Mouse (Mus musculus) hindbrain, embryonic 15.5 days (tissue): ENCODE data around the gene Ppm1b. TPM values are rescaled to one million over a fixed set of nuclear protein-coding genes. Genes with fewer than 3 reads are reported as not detected.

Experiments used
- ATAC-seq: fragments of 200-750 bp; cut with Nextera tagmentation; 2 replicates; pipeline ENCODE4 v1.8.0; 2017; ENCODE audit warnings: low read depth, moderate number of reproducible peaks, moderate TSS enrichment; ENCODE audit not compliant: low FRiP score
- H3K27ac ChIP-seq: fragments of 300-500 bp; sonication (generic); replicated peaks from 2 replicates; pipeline ENCODE4 v1.5.1; 2015; ENCODE audit warnings: mild to moderate bottlenecking, inconsistent platforms
- H3K27me3 ChIP-seq: fragments of 300-500 bp; sonication (generic); 2 replicates; pipeline ENCODE4 v1.6.1; 2015; ENCODE audit warnings: control low read depth, inconsistent platforms
- H3K36me3 ChIP-seq: fragments of 300-500 bp; sonication (generic); 2 replicates; pipeline ENCODE4 v1.6.1; 2015; ENCODE audit warnings: control low read depth, inconsistent platforms
- H3K4me1 ChIP-seq: fragments of 300-500 bp; sonication (generic); replicated peaks from 2 replicates; pipeline ENCODE4 v1.6.1; 2015; ENCODE audit warnings: control low read depth, inconsistent platforms
- H3K4me2 ChIP-seq: fragments of 300-500 bp; sonication (generic); 2 replicates; pipeline ENCODE4 v1.6.1; 2015; ENCODE audit warnings: moderate library complexity, mild to moderate bottlenecking, inconsistent platforms
- H3K4me3 ChIP-seq: fragments of 300-500 bp; sonication (generic); 2 replicates; pipeline ENCODE4 v1.5.1; 2015; ENCODE audit warnings: mild to moderate bottlenecking, inconsistent platforms
- H3K9ac ChIP-seq: fragments of 300-500 bp; sonication (generic); 2 replicates; pipeline ENCODE4 v1.6.1; 2015; ENCODE audit warnings: inconsistent platforms
- H3K9me3 ChIP-seq: fragments of 300-500 bp; sonication (generic); 2 replicates; pipeline ENCODE4 v1.6.1; 2016; ENCODE audit warnings: control low read depth, inconsistent platforms
- WGBS: fragments of 180-500 bp; shearing (Covaris S2); methylation state at CpG from one replicate; pipeline ENCODE4 v1.1.7; 2015; 5-methylcytosine and 5-hydroxymethylcytosine counted together
- polyA plus RNA-seq: library from polyadenylated mRNA; unstranded; fragments of >200 nt; fragmentation: Nextera tagmentation; extraction: Ambion mirVana; gene quantifications from 2 replicates; pipeline ENCODE4 v1.2.1, GENCODE M21; 2015

The Ppm1b gene
- polyA plus RNA-seq, 1 experiment from 2014 or later, result 87.6 TPM

GRCm38 (mm10) chr17:85026436-85026835, 69.9 kb downstream of the Ppm1b start:
- Histone ChIP-seq H3K9me3 (no peaks in the 10 kb centered on the region), H3K4me3 (no peak overlapping the region), H3K9ac (no peak overlapping the region), H3K27ac (no peak overlapping the region), H3K4me2 (no peak overlapping the region), H3K4me1 (no peaks in the 10 kb centered on the region), H3K27me3 (no peaks in the 10 kb centered on the region), H3K36me3 (no peaks in the 10 kb centered on the region)
- WGBS, result 91% methylated on average over 6 of the region's 6 CpGs
- no peak for ATAC-seq

- Histone ChIP-seq H3K4me2 (no peak overlapping the region), H3K27me3 (no peaks in the 10 kb centered on the region), H3K9me3 (no peaks in the 10 kb centered on the region), H3K9ac (no peak overlapping the region), H3K36me3 (no peaks in the 10 kb centered on the region), H3K4me1 (no peaks in the 10 kb centered on the region), H3K27ac (no peak overlapping the region), H3K4me3 (no peak overlapping the region)
- ATAC-seq, result no peak
- WGBS, result 79% methylated on average over 3 of the region's 3 CpGs
Measured at GRCm38 (mm10) chr17:85027247-85027646, 70.7 kb downstream of the Ppm1b start.

GRCm38 (mm10) chr17:85028093-85028739, 71.7 kb downstream of the Ppm1b start, which contains the start of gene Slc3a1:
Slc3a1 (plus strand) TSS chr17:85028376.
- no peak for ATAC-seq

GRCm38 (mm10) chr17:85028797-85029196, 72.3 kb downstream of the Ppm1b start:
- Histone ChIP-seq H3K4me3 (no peak overlapping the region), H3K36me3 (no peaks in the 10 kb centered on the region), H3K9me3 (no peaks in the 10 kb centered on the region), H3K4me1 (no peaks in the 10 kb centered on the region), H3K27ac (no peak overlapping the region), H3K4me2 (no peak overlapping the region), H3K27me3 (no peaks in the 10 kb centered on the region), H3K9ac (no peak overlapping the region)
- WGBS, result 97% methylated on average over 10 of the region's 10 CpGs
- ATAC-seq, result no peak

More at GRCm38 (mm10) chr17:85028093-85028739, 71.7 kb downstream of the Ppm1b start, which contains the start of gene Slc3a1:
- Histone ChIP-seq H3K4me3 (no peak within 1 kb of the TSS), H3K9me3 (no peaks in the 10 kb centered on the region), H3K27ac (no peak within 1 kb of the TSS), H3K4me2 (no peak within 1 kb of the TSS), H3K36me3 (no peaks in the 10 kb centered on the region), H3K9ac (no peak within 1 kb of the TSS), H3K4me1 (no peaks in the 10 kb centered on the region), H3K27me3 (no peaks in the 10 kb centered on the region)
- 85% methylated on average over 20 of the region's 20 CpGs for WGBS

GRCm38 (mm10) chr17:85030651-85031050, 74.1 kb downstream of the Ppm1b start:
- Histone ChIP-seq H3K4me1 (no peaks in the 10 kb centered on the region), H3K9ac (no peak overlapping the region), H3K4me2 (no peak overlapping the region), H3K27me3 (no peaks in the 10 kb centered on the region), H3K27ac (no peak overlapping the region), H3K4me3 (no peak overlapping the region), H3K9me3 (no peaks in the 10 kb centered on the region), H3K36me3 (no peaks in the 10 kb centered on the region)
- no peak for ATAC-seq
- WGBS, result 69% methylated on average over 5 of the region's 5 CpGs

GRCm38 (mm10) chr17:85033087-85033486, 76.5 kb downstream of the Ppm1b start:
- Histone ChIP-seq H3K4me3 (no peak overlapping the region), H3K27me3 (no peaks in the 10 kb centered on the region), H3K9me3 (no peaks in the 10 kb centered on the region), H3K36me3 (no peaks in the 10 kb centered on the region), H3K27ac (no peak overlapping the region), H3K4me1 (no peaks in the 10 kb centered on the region), H3K9ac (no peak overlapping the region), H3K4me2 (no peak overlapping the region)
- ATAC-seq, result no peak
- 83% methylated on average over 3 of the region's 3 CpGs for WGBS

GRCm38 (mm10) chr17:85034068-85034467, 77.5 kb downstream of the Ppm1b start:
- Histone ChIP-seq H3K9me3 (no peaks in the 10 kb centered on the region), H3K27me3 (no peaks in the 10 kb centered on the region), H3K36me3 (no peaks in the 10 kb centered on the region), H3K4me1 (no peaks in the 10 kb centered on the region), H3K4me2 (no peak overlapping the region; the same call in 1 of the 2 replicates), H3K4me3 (no peak overlapping the region), H3K27ac (no peak overlapping the region), H3K9ac (no peak overlapping the region)
- ATAC-seq, result no peak
- 60% methylated on average over 11 of the region's 11 CpGs for WGBS

- no peak overlapping the region for H3K9ac ChIP-seq
- no peak overlapping the region for H3K27ac ChIP-seq
- H3K4me2 ChIP-seq, result no peak overlapping the region
- H3K27me3 ChIP-seq, result no peaks in the 10 kb centered on the region
- no peak overlapping the region for H3K4me3 ChIP-seq
- no peaks in the 10 kb centered on the region for H3K4me1 ChIP-seq
- no peaks in the 10 kb centered on the region for H3K36me3 ChIP-seq
- 86% methylated on average over 5 of the region's 5 CpGs for WGBS
- ATAC-seq, result no peak
- H3K9me3 ChIP-seq, result no peaks in the 10 kb centered on the region
Measured at GRCm38 (mm10) chr17:85037855-85038254, 81.3 kb downstream of the Ppm1b start.

GRCm38 (mm10) chr17:85038311-85038710, 81.8 kb downstream of the Ppm1b start:
- Histone ChIP-seq H3K9ac (no peak overlapping the region), H3K27me3 (no peaks in the 10 kb centered on the region), H3K4me2 (no peak overlapping the region), H3K4me3 (no peak overlapping the region), H3K27ac (no peak overlapping the region), H3K4me1 (no peaks in the 10 kb centered on the region), H3K9me3 (no peaks in the 10 kb centered on the region), H3K36me3 (no peaks in the 10 kb centered on the region)
- WGBS, result 86% methylated on average over 4 of the region's 4 CpGs
- no peak for ATAC-seq

GRCm38 (mm10) chr17:85038761-85039160, 82.2 kb downstream of the Ppm1b start:
- Histone ChIP-seq H3K9me3 (no peaks in the 10 kb centered on the region), H3K27ac (no peak overlapping the region), H3K36me3 (no peaks in the 10 kb centered on the region), H3K4me2 (no peak overlapping the region), H3K4me1 (no peaks in the 10 kb centered on the region), H3K27me3 (no peaks in the 10 kb centered on the region), H3K9ac (no peak overlapping the region), H3K4me3 (no peak overlapping the region)
- WGBS, result 94% methylated on average over 5 of the region's 5 CpGs
- ATAC-seq, result no peak

- WGBS, result 73% methylated on average over 7 of the region's 7 CpGs
- Histone ChIP-seq H3K4me2 (no peak overlapping the region), H3K36me3 (no peaks in the 10 kb centered on the region), H3K9ac (no peak overlapping the region), H3K4me1 (no peaks in the 10 kb centered on the region), H3K4me3 (no peak overlapping the region), H3K27me3 (no peaks in the 10 kb centered on the region), H3K27ac (no peak overlapping the region), H3K9me3 (no peaks in the 10 kb centered on the region)
- no peak for ATAC-seq
Measured at GRCm38 (mm10) chr17:85040913-85041312, 84.4 kb downstream of the Ppm1b start.

- H3K36me3 ChIP-seq, result no peaks in the 10 kb centered on the region
- no peak for ATAC-seq
- no peaks in the 10 kb centered on the region for H3K27me3 ChIP-seq
- H3K4me2 ChIP-seq, result no peak overlapping the region
- H3K4me3 ChIP-seq, result no peak overlapping the region
- H3K9ac ChIP-seq, result no peak overlapping the region
- H3K4me1 ChIP-seq, result no peaks in the 10 kb centered on the region
- H3K27ac ChIP-seq, result no peak overlapping the region
- H3K9me3 ChIP-seq, result no peaks in the 10 kb centered on the region
- WGBS, result 63% methylated on average over 6 of the region's 6 CpGs
Measured at GRCm38 (mm10) chr17:85042419-85042818, 85.9 kb downstream of the Ppm1b start.

GRCm38 (mm10) chr17:85043404-85043816, 86.9 kb downstream of the Ppm1b start:
- no peaks in the 10 kb centered on the region for H3K9me3 ChIP-seq
- 84% methylated on average over 6 of the region's 6 CpGs for WGBS
- H3K27ac ChIP-seq, result no peak overlapping the region
- no peaks in the 10 kb centered on the region for H3K36me3 ChIP-seq
- H3K9ac ChIP-seq, result no peak overlapping the region
- no peaks in the 10 kb centered on the region for H3K27me3 ChIP-seq
- ATAC-seq, result no peak
- no peaks in the 10 kb centered on the region for H3K4me1 ChIP-seq
- H3K4me2 ChIP-seq, result no peak overlapping the region
- no peak overlapping the region for H3K4me3 ChIP-seq
